Mouse (Mus musculus): Measurements from ENCODE around the gene Sh2b3. TPM values are rescaled to one million over a fixed set of nuclear protein-coding genes. Genes with fewer than 3 reads are reported as not detected.
A peak's percentile ranks its signal among the peaks of the same experiment; 100 is the strongest.

Gene Sh2b3
- total RNA-seq, 2 experiments from 2014 or later = 17.1 to 17.3 TPM

Small RNA genes lying within 50 kb of the gene (microRNA-seq; reads per million reads assigned to microRNA genes)
- 7.2 reads per million, percentile 25 among the genes with 10 or more reads in this experiment for gene Mir7031

Other genes starting within 250 kb of the Sh2b3 start
- 10 to 100 TPM; 71.5 to 72.7 TPM for gene Aldh2, start 243.8 kb downstream of the Sh2b3 start, total RNA-seq (2021)
- 1 to 10 TPM; 4.0 to 5.4 TPM for gene Acad12, start 218.7 kb downstream of the Sh2b3 start, total RNA-seq (2021)
- gene Acad10, start 177.1 kb downstream of the Sh2b3 start, total RNA-seq (2021) = 1 to 10 TPM; 2.2 to 2.5 TPM
- 10 to 100 TPM; 50.4 to 51.8 TPM for gene Brap, start 177.1 kb downstream of the Sh2b3 start, total RNA-seq (2021)
- 100 to 1,000 TPM; 264 to 274 TPM for gene Atxn2, start 126.3 kb downstream of the Sh2b3 start, total RNA-seq (2021)
- 10 to 100 TPM; 11.4 to 12.4 TPM for gene Pheta1, start 11.3 kb upstream of the Sh2b3 start, total RNA-seq (2021)
- 100 to 1,000 TPM; 180 to 194 TPM for gene Cux2, start 212.5 kb upstream of the Sh2b3 start, total RNA-seq (2021)